Mouse (Mus musculus): ENCODE data around the gene Prss8.

DNA sequence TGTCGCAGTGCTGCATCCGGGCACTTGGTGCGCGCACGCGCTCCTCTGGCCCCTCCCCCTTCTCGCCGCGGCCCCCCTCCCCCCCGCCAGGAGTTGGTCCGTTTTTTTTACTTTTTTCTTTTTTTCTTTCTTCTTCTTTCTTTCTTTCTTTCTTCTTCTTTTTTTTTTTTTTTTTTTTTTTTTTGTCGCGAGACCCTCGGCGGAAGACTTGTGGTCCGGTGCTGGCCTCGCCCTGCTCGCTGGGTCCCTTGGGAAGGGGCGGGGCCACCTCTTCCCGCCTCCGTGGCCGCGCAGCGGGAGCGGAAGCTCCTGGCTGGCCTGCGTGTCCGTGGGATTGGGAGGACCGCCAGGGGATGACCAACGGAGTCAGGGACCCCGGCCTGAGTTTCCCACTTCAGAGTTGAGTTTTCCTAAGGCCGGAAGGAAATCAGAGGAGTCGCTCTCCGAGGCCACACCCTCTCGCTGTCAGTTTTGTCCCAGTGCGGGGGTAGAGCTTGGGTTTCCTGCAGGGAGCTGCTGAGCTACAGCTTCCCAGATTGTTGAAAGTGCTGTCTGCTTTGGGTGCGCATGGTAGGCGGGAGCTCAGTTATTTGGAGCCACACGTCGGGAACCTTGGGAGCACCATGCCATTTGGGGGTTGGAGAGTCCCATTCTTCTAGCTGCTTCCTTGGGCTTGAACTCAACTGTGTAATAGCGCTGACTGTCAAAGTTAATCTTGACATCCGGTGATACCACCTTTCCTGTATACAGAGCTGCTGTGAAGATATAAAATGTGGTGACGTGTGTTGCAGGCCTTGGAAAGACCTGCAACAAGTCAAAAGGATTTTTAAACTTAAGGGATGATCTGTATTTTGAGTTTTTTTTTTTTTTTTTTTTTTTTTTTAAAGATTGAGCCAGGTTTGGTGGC lies 38.3 kb upstream of the Prss8 start:
- TF ChIP-seq CTCF (IDR thresholded peaks at IDR 0.05 in 2 of 3, conservative IDR thresholded peaks at IDR 0.05 in 1 of 3; ENCODE audit: control insufficient read depth in 1 of 3, insufficient read depth in 1 of 3, low read depth in 2 of 3, low read length in 3 of 3, poor library complexity in 1 of 3, severe bottlenecking in 1 of 3), result no peak
- TF ChIP-seq EP300 (IDR thresholded peaks at IDR 0.05; ENCODE audit: low read depth in 1 of 2, low read length in 2 of 2), result no peak
- TF ChIP-seq JUND (IDR thresholded peaks at IDR 0.05; ENCODE audit: low read depth, low read length), result no peak
- TF ChIP-seq POLR2A (IDR thresholded peaks at IDR 0.05; ENCODE audit: control insufficient read depth in 1 of 2, insufficient read depth in 1 of 2, low read depth in 1 of 2, low read length in 2 of 2, poor library complexity in 1 of 2), result no peak
